Comparison of ENCODE assay signal across 8 mouse cellular contexts in the genomic region with DNA sequence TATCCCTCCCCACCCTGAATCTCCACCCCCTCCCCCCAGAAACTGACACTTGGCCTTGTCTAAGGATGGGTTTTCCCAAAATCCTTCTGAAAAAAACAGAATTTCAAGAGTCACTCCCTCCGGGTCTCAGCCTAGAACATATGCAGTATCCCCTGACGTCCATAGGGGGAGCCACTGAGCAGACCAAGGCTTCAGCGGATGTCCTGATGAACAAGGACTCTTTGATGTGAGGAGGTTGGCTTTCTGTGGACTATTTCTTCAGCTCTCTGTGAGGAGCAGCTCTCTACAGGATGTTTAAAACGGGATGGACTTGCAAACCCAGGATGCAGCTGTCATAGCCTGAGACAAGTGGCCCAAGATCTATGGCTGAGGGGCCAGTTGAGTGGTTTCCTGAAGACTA. TPM values are rescaled to one million over a fixed set of nuclear protein-coding genes. Genes with fewer than 3 reads are reported as not detected.
A peak's percentile ranks its signal among the peaks of the same experiment; 100 is the strongest.
DNase-seq lines count a peak whose midpoint lies in the region; TF ChIP-seq lines count a peak whose summit lies in the region.

No protein-coding gene starts in this region.

- peaks cover 22% of the 10 kb centered on the region; the same call in 1 of the 2 replicates for H3K27me3 ChIP-seq in heart, embryonic 10.5 days (ENCODE audit: insufficient read depth, poor library complexity, severe bottlenecking)
- H3K27me3 ChIP-seq in E14TG2a.4 (ENCODE audit: insufficient read depth, low read length) = peaks cover 26% of the 10 kb centered on the region

- no peaks in the 10 kb centered on the region for H3K9me3 ChIP-seq in heart, embryonic 10.5 days
- no peaks in the 10 kb centered on the region for H3K9me3 ChIP-seq in E14TG2a.4 (ENCODE audit: low read length)

- peak; percentile 98 for TF ChIP-seq CTCF in E14TG2a.4 (conservative IDR thresholded peaks at IDR 0.05; ENCODE audit: low read length)

- no peak overlapping the region for H3K27ac ChIP-seq in heart, embryonic 10.5 days

- H3K4me1 ChIP-seq in heart, embryonic 10.5 days = peaks cover 80% of the 10 kb centered on the region
- H3K4me1 ChIP-seq in E14TG2a.4 (replicated peaks; ENCODE audit: low read depth, low read length) = peaks cover 31% of the 10 kb centered on the region

- no peaks in the 10 kb centered on the region for H3K36me3 ChIP-seq in heart, embryonic 10.5 days
- H3K36me3 ChIP-seq in E14TG2a.4 (ENCODE audit: insufficient read depth, low read length) = no peaks in the 10 kb centered on the region

- 21% methylated on average over 4 of the region's 4 CpGs for WGBS in heart, embryonic 10.5 days

- peak; percentile 41 for DNase-seq in heart, postnatal 4 days
- DNase-seq in heart, embryonic 10.5 days (ENCODE audit: low spot score) = no peak
- peak; percentile 50 for DNase-seq in embryo, embryonic 9.5 days (ENCODE audit: extremely low spot score)
- DNase-seq in lung, postnatal 36 days = peak; percentile 9
- DNase-seq in thymus, postnatal 36 days = peak; percentile 24 to 25
- DNase-seq in urinary bladder, postnatal 25 days (ENCODE audit: low spot score) = no peak
- no peak for DNase-seq in right cerebral cortex, adult 2 months (ENCODE audit: low spot score in 2 of 2)

- no peak overlapping the region for H3K4me3 ChIP-seq in heart, embryonic 10.5 days
- H3K4me3 ChIP-seq in E14TG2a.4 (replicated peaks; ENCODE audit: low read length) = no peak overlapping the region

RNA-seq across cellular contexts. Expression of gene Cacna2d2, which starts 53.1 kb away (rescaled TPM):
- total RNA-seq in heart, postnatal 4 days (2021) = 10 to 100 TPM; 21.2 to 23.1 TPM
- 6.8 TPM in 2 replicates for polyA plus RNA-seq in heart, embryonic 10.5 days (2016; fragmentation: Nextera tagmentation; extraction: Ambion mirVana)

Comparison
In these comparisons a context has a peak if more than half of its experiments do, and no peak if none do; other contexts are left out.
1. DNase-seq: peak in heart, postnatal 4 days (single experiment), embryo, embryonic 9.5 days (single experiment), lung, postnatal 36 days (single experiment) and thymus, postnatal 36 days (2 of 2); none in heart, embryonic 10.5 days (single experiment), urinary bladder, postnatal 25 days (single experiment) and right cerebral cortex, adult 2 months (0 of 2).